Mouse (Mus musculus) right cerebral cortex, adult 2 months (tissue): ENCODE measurements around the gene Gas6.
A peak's percentile ranks its signal among the peaks of the same experiment; 100 is the strongest.

Source experiments
- DNase-seq, 2 experiments: peaks; one replicate each; pipeline ENCODE4 v3.0.0; 2021 to 2022; ENCODE audit warnings: low spot score in 2 of 2

Gas6 gene

GRCm38 (mm10) chr8:13506849-13507248 lies 12.6 kb upstream of the Gas6 start:
- no peak for DNase-seq

GRCm38 (mm10) chr8:13504894-13505674 lies 10.8 kb upstream of the Gas6 start:
- DNase-seq = no peak

DNA sequence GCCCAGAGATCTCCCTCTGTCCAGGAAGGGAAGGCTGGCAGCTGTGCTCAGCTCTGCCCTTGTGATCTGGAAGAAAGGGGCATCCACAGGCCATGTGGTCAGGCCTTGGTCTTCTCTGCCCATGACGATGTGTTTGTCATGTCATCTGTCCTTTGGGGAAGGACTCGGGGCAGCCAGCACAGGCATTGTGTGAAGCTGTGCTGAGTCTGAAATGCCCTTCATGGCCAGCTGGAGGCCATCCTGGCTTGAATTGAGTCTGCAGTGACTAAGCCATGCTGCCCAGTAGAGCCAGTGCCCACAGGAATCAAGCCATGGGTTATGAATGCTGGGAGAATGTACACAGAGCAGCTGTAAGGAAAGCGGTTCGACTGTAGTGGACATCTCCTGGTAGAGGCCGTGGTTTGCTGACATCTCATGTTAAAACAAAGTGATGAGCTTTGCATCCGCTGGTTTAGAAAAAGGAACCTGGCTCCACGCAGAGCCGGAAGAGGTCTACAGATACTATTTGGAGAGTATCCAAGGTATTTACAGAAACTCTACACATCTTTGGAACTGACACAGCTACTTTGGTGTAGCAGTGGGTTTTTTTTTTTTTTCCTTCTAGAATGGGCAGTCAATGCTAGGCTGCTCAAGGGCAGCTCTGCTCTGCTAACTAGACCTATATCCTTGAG lies 9.8 kb upstream of the Gas6 start:
- no peak for DNase-seq

DNA sequence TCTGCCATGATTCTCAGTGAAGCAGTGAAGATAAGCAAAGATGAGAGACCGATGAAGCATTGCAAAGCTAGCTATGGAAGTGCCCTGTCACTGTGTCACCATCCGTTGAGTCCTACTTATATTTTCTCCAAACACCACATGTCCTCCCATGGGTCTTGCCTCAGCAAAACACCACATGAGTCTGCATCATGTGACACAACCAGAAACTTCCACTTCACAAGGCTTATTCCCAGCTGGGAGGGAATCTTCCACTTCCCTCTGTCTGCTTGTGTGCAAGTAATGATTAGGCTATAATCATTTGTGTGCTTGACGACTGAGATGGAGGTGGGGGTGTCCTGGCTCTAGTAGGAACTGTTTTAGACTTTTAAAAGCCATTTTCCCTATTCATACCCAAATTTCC lies 6.9 kb upstream of the Gas6 start:
- no peak for DNase-seq

GRCm38 (mm10) chr8:13493011-13493410 lies 1.3 kb downstream of the Gas6 start:
- DNase-seq = peak in 1 of 2 experiments; percentile 33

GRCm38 (mm10) chr8:13492198-13492995 lies 1.9 kb downstream of the Gas6 start:
- no peak for DNase-seq

GRCm38 (mm10) chr8:13491491-13492010 lies 2.7 kb downstream of the Gas6 start:
- no peak for DNase-seq

- no peak for DNase-seq
Observed at GRCm38 (mm10) chr8:13489986-13490910, 4.0 kb downstream of the Gas6 start.

DNA sequence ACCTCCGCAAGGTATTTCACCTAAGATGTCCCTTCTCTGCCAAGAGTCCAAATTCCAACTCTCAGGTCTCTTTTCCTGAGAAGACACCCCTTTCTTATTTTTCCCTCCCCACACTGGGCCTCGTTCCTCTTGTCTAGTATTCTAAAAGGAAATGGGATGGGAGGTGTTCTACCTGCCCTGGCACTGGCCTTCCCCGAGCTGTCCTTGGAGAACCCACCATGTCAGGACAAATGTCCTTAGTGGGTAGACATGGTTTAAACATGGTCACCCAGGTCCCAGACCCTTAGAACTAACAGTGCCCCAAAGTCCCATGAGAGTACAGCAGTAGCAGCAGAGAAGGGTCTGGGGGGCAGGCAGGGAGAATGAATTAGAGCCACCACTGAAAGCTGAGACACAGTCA lies 4.9 kb downstream of the Gas6 start:
- no peak for DNase-seq

DNA sequence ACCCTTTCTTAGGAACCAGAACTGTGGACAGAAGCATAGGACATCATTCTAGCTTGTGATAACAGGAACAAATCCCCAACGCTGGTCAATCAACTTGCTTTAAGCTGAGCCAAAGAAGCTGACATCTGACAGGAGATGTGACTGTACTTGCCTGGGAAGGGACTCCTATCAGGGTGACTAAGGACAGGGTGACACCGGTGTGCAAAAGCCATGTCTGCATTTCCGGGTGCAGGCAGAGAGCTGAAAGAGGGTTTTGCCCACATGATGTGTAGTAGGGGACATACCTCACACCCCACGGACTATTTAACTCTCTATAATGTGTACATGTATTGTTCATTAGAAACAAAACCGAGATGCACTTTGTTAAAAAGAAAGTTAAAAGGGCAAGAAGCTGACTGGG lies 11.1 kb downstream of the Gas6 start:
- no peak for DNase-seq

- DNase-seq = no peak
Observed at GRCm38 (mm10) chr8:13482101-13482801, 12.0 kb downstream of the Gas6 start.

- DNase-seq = no peak
Observed at GRCm38 (mm10) chr8:13481596-13481995, 12.7 kb downstream of the Gas6 start.

DNA sequence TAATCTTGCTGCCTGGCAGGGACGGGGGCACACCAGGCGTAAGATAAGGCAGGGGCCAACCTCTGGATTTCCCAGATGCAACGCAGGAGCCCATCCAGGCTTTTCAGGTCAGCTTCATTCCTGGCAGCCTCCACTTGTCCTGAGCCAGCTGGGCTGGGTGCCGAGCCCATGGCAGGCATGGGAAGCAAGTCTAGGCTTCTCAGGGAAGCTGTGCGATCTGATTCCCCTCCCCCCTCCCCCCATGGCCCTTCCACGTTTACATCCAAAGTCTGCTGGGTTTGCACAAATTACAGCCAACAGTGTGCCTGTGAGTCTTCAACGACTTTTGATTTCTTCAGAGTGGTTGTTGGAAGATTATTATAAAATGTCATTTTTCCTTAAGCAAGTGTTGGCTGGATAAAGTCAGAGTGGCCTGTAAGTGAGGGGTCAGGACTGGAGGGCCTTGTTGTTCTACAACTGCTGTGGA lies 13.2 kb downstream of the Gas6 start:
- DNase-seq = no peak

DNA sequence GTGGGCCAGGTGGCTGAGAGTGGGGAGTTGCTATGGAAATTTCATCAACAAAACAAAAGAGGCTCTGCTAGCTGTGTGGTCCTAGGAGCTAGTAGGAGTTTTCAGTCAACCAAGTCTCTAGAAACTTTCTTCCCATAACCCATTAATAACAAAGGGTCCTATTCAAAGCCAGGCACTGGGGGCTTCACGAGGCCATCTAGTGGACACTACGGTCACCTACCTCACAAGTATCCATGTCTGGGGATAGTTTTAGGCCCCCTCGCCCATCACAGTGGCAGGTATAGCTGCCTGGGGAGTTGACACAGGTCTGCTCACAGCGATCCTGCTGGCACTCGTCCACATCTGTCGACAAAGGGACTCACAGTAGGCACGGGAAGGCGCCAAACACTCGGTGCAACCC lies 18.4 kb downstream of the Gas6 start:
- no peak for DNase-seq

GRCm38 (mm10) chr8:13472284-13472683 lies 22.0 kb downstream of the Gas6 start:
- DNase-seq = no peak

GRCm38 (mm10) chr8:13471484-13471883 lies 22.8 kb downstream of the Gas6 start:
- no peak for DNase-seq

DNA sequence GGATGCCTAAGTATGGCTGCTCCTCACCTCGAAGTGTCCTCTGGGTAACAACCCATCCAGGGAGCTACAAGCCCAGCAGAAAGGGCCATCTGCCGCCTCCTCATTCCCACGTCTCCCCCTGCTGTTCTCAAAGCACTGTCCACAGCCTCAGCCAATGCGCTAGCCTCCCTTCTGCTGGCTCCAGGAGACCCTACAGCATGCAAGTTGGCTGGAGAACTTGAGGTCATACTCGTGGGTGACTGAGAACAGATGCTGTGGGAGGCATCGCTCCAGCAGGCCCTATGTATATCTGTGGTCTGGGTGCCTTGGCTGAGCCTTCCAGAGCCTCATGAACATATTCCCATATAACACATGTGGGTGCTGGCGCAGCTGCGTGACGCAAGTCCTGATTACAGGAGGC lies 25.6 kb downstream of the Gas6 start:
- DNase-seq = peak; percentile 23 to 30

GRCm38 (mm10) chr8:13466989-13467388 lies 27.3 kb downstream of the Gas6 start:
- DNase-seq = peak; percentile 39 to 53

DNA sequence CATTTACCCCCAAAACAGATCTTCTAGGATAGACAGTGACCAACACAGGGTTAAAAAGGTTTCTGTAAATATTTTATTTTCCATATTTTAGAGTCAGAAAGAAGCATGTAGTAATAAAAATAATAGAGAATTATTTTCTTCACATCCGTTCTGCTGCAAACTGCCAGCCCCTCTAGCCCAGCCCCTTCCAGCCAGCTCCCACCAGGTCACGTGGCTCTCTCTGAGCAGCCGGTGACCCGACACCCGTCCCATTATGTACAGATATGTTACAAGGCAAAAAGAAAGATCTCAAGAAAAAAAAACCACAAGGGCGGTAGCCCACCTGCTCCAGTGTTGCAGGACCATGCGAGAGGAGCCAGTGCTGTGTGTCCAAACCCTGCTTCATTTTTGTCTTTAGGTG lies 29.0 kb downstream of the Gas6 start:
- DNase-seq = no peak

DNA sequence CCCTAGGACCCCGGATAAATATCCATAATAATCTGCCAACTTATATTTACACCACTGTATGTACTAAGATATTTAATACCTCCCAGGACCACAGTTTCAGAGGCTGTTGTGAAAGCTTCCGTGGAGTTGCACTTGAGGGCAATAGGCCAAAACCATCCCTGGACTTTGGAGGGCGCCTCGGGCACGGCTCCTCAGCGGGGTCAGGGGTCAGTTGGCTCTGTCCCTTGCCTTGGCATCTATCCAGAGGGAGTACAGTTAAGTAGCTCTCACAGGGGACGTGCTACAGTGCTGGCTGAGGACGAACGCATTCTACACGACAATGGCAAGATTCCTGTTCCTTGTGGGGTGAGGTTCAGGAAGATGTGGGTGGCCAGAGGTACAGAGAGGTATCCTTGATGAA lies 31.9 kb downstream of the Gas6 start:
- no peak for DNase-seq
